ENCODE assay signal across 7 mouse cellular contexts in the genomic region with DNA sequence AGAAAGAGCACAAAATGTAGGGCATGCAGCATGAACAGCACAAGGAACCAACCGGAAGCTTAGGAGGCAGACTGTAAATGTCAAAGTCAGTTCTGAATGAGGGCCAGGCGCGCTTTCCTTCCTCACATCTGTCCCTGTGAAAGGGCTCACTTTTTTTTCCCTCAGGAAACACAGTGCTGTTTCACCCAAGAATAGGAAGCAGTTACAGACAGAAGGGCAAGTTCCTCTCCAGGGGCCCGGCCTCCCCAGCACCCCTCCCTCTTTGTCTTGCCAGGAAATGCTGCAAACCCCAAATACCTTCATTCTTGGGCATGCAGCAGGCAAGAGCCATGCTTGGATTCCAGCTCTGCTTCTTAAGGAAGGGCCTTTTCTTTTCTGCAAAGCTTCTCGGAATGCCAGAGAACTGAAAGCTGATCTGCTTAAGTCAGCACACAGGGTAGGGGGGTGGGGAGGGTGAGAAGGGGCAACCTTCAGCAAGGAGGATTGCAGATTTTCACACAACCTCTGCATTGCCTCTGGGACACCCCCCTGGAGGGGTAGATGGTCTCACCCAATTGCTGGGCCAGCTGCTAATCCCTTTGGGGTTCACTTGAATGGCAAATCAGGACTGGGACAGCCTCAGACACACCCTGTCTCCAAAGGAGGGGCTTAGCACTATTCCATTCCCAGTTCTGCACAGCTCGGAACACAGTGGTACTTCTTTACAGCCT.
A peak's percentile ranks its signal among the peaks of the same experiment; 100 is the strongest.
DNase-seq lines count a peak whose midpoint lies in the region; ATAC-seq and TF ChIP-seq lines count a peak whose summit lies in the region.

No protein-coding gene starts in this region.

- H3K4me1 ChIP-seq in ES-Bruce4 (ENCODE audit: control insufficient read depth, insufficient read depth, low read length), result no peaks in the 10 kb centered on the region
- 0 out of 2 replicates have a peak, but pooled peaks cover 15% of the 10 kb centered on the region for H3K4me1 ChIP-seq in limb, embryonic 13.5 days

- H3K36me3 ChIP-seq in ES-Bruce4 (ENCODE audit: control insufficient read depth, insufficient read depth, low read length, poor library complexity, severe bottlenecking), result no peaks in the 10 kb centered on the region
- H3K36me3 ChIP-seq in limb, embryonic 13.5 days, result no peaks in the 10 kb centered on the region

- DNase-seq in R1 (ENCODE audit: low read depth, low spot score), result peak; percentile 86
- DNase-seq in yolk sac, embryonic 10.5 days (ENCODE audit: low spot score), result peak; percentile 46
- DNase-seq in cerebellum, postnatal 14 days, result no peak
- no peak for DNase-seq in T-cell, adult 2 months (ENCODE audit: low spot score)

- TF ChIP-seq EP300 in ES-Bruce4 (IDR thresholded peaks at IDR 0.05; ENCODE audit: insufficient read depth, low read depth, low read length), result 0 out of 2 replicates have a peak, but pooled peaks have one; percentile 37

- peak overlapping the region; percentile 50 for H3K4me2 ChIP-seq in limb, embryonic 13.5 days (replicated peaks)

- peak overlapping the region; percentile 63 for H3K9ac ChIP-seq in ES-Bruce4 (ENCODE audit: low read depth, poor library complexity, severe bottlenecking)
- peak overlapping the region; percentile 35; the same call in 1 of the 2 replicates for H3K9ac ChIP-seq in limb, embryonic 13.5 days

- H3K4me3 ChIP-seq in ES-Bruce4 (ENCODE audit: low read depth, low read length), result peak overlapping the region; percentile 75
- peak overlapping the region; percentile 27 for H3K4me3 ChIP-seq in limb, embryonic 13.5 days

- ATAC-seq in granulocyte monocyte progenitor cell, adult 5-6 weeks (replicated peaks; ENCODE audit: poor library complexity, severe bottlenecking), result peak; percentile 95
- peak; percentile 91 for ATAC-seq in limb, embryonic 13.5 days (ENCODE audit: low FRiP score, low read depth)

- peak overlapping the region; percentile 93 for H3K27ac ChIP-seq in ES-Bruce4 (ENCODE audit: insufficient read depth, low read length)
- H3K27ac ChIP-seq in limb, embryonic 13.5 days, result peak overlapping the region; percentile 74

- no peak for TF ChIP-seq CTCF in ES-Bruce4 (IDR thresholded peaks at IDR 0.05; ENCODE audit: low read depth, low read length)

- no peak for TF ChIP-seq POLR2A in ES-Bruce4 (IDR thresholded peaks at IDR 0.05; ENCODE audit: insufficient read depth, low read length)

- 22% methylated on average over 6 of the region's 6 CpGs for WGBS in limb, embryonic 13.5 days

- H3K27me3 ChIP-seq in ES-Bruce4 (ENCODE audit: control insufficient read depth, insufficient read depth, low read length, poor library complexity, severe bottlenecking), result no peaks in the 10 kb centered on the region
- H3K27me3 ChIP-seq in limb, embryonic 13.5 days, result peaks cover 60% of the 10 kb centered on the region

- no peaks in the 10 kb centered on the region for H3K9me3 ChIP-seq in ES-Bruce4 (replicated peaks; ENCODE audit: control insufficient read depth, insufficient read depth, low read length, poor library complexity, severe bottlenecking)
- H3K9me3 ChIP-seq in limb, embryonic 13.5 days, result no peaks in the 10 kb centered on the region

Comparison
In these comparisons a context has a peak if more than half of its experiments do, and no peak if none do; other contexts are left out.
1. DNase-seq: peak in R1 (single experiment) and yolk sac, embryonic 10.5 days (single experiment); none in cerebellum, postnatal 14 days (0 of 2) and T-cell, adult 2 months (single experiment).